Mouse (Mus musculus): ENCODE data around the gene Pcsk7.

Gene Pcsk7

DNA sequence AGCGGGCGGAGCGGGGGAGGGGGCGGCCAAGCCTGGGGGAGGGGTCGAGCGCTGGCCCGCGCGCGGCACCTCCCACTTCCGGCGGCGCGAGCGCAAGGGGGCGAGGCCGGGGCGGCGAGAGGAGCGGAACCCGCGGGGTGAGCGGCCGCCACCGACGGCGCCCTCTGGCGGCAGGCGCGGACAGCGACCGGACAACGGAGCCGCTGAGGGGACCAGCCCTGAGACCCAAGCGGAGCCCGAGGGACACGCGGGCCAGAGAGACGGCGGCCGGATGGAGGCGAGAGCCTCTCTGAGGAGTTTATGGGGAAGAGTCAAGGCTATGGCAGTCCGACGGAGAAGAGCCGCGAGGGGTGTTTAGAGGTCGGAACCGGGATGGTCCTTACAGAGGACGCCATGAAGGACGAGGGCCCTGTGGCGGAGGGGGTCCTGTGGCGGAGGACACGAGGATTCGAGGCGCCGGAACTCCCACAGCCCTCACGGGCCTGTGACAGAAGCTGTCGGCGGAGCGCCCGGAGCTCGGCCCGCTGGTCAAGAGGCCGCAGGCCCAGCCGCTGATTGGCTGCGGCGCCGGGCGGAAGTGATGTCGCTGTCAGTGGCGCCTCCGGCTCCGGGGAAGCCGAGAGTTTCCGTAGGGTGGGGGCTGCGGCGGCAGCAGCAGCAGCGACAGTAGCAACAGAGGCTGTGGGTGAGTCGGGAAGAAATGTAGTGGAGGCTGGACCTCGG, at the start of gene Pcsk7, which contains the start of gene Rnf214:
Gene Pcsk7, plus strand, starts transcription at position 143 of the 723 bp plus-strand sequence.
Gene Rnf214, minus strand, starts transcription at position 557 of the 723 bp plus-strand sequence.
- no peak; the same call in 1 of the 2 replicates for TF ChIP-seq GATA4 (IDR thresholded peaks at IDR 0.05; ENCODE audit: insufficient replicate concordance, low read length)

DNA sequence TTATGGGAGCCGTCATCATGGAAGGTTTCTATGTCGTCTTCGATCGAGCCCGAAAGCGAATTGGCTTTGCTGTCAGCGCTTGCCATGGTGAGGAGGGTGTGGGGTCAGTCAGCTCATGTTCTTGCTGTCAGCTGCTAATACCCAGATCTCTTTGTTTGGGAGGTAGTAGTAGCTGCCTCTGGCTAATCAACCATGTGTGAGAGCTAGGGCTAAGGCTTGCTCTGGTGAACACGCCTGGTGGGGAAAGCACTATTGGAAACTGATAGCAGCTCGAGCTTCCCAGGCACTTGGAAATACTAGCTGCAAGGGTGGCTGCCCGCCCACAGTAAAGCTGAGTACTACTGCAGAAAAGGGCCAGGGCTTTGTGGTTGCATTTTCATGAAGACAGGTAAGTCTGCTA, 46.9 kb upstream of the Pcsk7 start:
- no peak for TF ChIP-seq GATA4 (IDR thresholded peaks at IDR 0.05; ENCODE audit: insufficient replicate concordance, low read length)

- no peak for TF ChIP-seq GATA4 (IDR thresholded peaks at IDR 0.05; ENCODE audit: insufficient replicate concordance, low read length)
Observed at GRCm38 (mm10) chr9:45861813-45862212, 44.5 kb upstream of the Pcsk7 start.

DNA sequence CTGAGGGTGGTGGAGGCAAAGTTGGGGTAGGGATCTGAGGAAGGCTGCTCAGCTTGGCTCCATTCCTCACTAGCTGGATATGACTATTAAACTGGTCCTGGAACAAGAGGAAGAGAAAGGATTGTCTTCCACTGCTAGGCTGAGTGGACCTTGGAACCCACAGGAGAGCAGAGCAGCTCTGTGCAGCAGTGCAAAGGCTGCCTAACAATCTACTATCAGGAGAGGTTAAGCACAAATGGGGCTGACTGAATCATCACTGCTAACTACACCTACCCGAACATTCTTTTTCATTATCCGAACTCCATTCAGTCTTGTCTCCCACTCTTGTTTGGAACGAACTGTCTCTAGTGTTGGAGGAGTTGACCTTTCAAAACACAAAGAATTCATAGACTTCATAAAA, 37.1 kb upstream of the Pcsk7 start:
- no peak for TF ChIP-seq GATA4 (IDR thresholded peaks at IDR 0.05; ENCODE audit: insufficient replicate concordance, low read length)

GRCm38 (mm10) chr9:45870265-45870664, 36.0 kb upstream of the Pcsk7 start:
- no peak for TF ChIP-seq GATA4 (IDR thresholded peaks at IDR 0.05; ENCODE audit: insufficient replicate concordance, low read length)

DNA sequence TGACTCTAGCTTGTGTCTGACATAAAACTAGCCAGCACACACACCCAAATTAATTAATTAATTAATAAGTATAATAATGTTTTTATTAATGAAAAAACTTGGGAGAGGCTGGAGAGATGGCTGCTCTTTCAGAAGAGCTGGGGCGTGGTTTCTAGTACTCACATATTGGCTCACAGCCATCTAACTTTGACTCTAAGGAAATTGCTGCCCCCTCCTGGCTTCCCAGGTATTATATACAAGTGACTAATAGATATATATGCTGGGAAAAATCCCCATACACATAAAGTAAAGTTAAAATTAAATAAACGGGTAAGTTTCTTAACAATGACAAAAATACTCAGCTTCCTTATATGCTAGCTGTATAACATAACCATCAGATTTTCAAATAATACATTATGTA, 28.4 kb upstream of the Pcsk7 start:
- TF ChIP-seq GATA4 (IDR thresholded peaks at IDR 0.05; ENCODE audit: insufficient replicate concordance, low read length) = no peak

DNA sequence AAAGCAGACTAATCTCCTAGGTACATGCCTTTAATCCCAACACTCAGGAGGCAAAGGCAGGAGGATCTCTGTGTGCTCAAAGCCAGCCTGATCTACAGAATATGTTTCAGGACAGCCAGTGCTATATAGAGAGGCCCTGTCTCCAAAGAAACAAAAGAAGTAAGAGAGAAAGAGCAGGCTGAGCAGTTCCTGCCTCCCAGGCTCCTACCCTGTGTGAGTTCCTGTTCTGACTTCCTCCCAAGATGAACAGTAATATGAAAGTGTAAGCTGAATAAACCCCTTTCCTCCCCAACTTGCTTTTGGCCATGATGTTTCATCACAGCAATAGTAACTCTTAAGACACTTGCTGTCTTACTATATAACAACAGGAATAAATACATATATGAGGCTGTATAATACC, 12.6 kb upstream of the Pcsk7 start:
- no peak for TF ChIP-seq GATA4 (IDR thresholded peaks at IDR 0.05; ENCODE audit: insufficient replicate concordance, low read length)

GRCm38 (mm10) chr9:45905196-45905595, 1.1 kb upstream of the Pcsk7 start:
- TF ChIP-seq GATA4 (IDR thresholded peaks at IDR 0.05; ENCODE audit: insufficient replicate concordance, low read length) = no peak

DNA sequence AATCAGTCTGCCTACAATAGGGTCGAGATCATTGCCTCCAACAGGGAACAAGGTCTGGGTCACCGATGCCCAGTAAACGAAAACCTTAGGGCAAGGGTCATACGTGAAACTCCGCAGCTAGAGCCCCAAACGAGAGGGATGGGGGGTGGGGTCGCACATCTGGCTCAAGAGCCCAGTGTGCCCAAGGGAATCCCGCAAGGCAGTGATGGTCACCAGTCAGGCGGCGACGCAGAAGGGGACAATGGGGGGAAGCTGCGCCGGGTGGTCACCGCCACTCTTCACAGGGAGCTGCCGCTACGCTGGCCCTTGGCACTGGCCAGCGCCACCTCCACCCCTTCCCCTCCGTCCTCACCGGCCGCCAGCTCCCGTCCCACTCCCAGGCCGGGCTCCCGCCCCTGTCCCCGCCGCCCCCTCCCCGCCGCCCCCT, 473 bp upstream of the Pcsk7 start:
- no peak for TF ChIP-seq GATA4 (IDR thresholded peaks at IDR 0.05; ENCODE audit: insufficient replicate concordance, low read length)

- TF ChIP-seq GATA4 (IDR thresholded peaks at IDR 0.05; ENCODE audit: insufficient replicate concordance, low read length) = no peak
Observed at GRCm38 (mm10) chr9:45907078-45907428, 756 bp downstream of the Pcsk7 start.

DNA sequence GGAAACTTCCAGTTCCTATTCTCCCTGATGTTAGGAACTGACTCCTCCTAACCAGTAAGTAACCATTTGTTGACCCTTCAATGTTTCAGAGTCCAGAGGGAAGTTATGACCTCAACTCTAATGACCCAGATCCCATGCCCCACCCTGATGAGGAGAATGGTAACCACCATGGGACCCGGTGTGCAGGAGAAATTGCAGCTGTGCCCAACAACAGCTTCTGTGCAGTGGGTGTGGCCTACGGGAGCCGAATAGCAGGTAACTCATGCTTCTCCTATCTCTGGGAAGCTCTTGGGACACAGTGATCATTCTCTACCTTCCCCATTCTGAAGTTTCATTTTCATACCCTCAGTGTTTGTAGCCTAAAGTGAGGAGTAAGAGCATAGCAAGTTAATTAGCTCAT, 4.7 kb downstream of the Pcsk7 start:
- no peak for TF ChIP-seq GATA4 (IDR thresholded peaks at IDR 0.05; ENCODE audit: insufficient replicate concordance, low read length)

DNA sequence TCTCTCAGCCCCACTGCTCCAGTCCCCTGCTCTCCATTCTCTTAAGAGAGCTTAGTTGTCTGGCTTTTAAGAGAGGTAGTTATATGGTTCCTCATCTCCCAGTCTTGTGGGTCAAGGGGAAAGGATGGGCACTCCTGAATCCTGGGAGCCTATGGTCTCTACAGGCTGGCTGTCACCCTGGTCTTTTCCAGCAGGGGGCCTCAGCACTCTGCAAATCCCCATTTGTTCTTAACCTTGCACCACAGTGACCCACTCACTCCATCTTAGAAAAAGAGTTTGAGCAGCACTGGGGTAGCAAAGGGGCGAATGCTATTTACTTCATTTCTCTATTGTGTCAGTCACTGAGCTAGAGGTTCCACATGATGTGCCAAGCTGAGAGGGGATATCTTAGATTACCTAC, 5.4 kb downstream of the Pcsk7 start:
- no peak for TF ChIP-seq GATA4 (IDR thresholded peaks at IDR 0.05; ENCODE audit: insufficient replicate concordance, low read length)

DNA sequence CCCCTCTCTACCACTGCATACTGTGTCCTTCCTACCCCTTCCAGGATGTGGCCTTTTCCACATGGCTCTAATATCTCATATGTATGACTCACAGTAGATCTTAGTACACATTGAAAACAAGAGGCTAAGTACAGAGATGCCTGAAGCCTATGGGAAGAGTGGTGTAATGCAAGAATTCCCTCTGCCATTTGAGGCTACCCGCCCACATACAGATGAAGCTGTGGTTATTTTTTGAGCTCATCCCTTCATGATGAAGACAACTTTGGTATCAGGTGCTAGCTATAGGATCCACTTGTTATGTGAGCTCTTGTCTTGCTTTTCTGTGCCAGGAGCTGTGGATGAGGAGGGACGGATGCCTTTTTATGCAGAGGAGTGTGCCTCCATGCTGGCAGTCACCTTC, 9.4 kb downstream of the Pcsk7 start:
- TF ChIP-seq GATA4 (IDR thresholded peaks at IDR 0.05; ENCODE audit: insufficient replicate concordance, low read length) = no peak

DNA sequence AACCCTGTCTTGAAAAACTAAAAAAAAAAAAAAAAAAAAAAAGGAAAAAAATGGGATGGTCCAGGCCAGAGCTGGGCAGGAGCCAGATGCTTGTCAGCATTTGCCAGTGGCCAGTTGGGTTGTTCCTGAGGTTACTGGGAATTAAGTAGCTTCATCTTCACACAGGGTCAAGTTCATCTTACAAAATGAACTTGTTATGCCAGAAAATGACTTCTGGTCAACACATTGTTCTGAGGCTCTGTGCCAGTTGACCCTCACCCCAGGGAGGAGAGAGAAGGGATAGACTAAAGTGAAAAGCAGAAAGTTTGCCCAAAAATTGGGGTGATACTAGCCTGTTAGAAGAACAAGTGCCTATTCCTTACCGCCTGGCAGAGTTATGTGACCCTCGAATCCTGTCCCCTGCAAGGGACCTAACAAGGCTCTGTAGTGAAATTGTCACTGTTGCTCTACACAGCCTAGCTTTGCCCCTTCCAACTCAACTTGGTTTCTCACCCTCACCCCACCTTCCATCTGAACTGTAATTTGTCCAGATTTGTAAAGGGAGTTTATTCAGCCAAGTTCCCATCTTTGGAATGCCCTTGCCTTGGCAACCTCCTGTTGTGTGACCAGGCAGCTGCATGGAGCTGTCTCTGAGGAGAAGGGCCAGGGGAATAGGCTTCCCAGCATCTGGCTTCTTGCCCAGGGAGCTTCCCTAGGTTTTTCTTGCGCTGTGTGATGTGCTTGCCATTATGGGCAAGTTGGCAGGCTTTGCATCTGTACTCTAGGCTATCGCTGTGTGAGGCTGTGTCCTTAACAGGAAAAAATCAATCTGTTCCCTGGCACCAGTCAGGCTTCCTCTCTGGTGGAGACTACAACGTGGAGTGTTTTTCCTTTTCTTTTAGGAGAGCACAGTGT, 11.0 kb downstream of the Pcsk7 start:
- TF ChIP-seq GATA4 (IDR thresholded peaks at IDR 0.05; ENCODE audit: insufficient replicate concordance, low read length) = peak; percentile 56; the same call in 1 of the 2 replicates

DNA sequence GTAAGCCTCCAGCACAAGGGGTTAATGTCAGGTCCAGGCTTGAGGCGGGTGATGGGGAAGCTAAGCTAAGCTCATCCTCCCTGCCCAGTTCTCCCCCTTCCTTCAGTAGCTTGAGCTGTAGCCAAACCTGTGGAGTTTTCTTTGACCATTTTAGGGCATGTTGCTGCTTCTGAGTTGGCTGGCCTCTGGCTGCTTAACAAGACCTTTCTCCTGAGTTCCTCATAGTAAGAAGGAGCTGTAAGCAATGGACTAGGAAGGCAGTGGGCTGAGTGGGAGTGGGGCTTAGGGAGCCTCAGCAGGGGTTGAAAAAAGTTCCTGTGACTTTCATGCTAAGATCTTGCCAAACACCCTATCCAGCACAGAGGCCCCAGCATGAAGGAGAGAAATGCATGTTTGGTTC, 13.6 kb downstream of the Pcsk7 start:
- no peak for TF ChIP-seq GATA4 (IDR thresholded peaks at IDR 0.05; ENCODE audit: insufficient replicate concordance, low read length)

DNA sequence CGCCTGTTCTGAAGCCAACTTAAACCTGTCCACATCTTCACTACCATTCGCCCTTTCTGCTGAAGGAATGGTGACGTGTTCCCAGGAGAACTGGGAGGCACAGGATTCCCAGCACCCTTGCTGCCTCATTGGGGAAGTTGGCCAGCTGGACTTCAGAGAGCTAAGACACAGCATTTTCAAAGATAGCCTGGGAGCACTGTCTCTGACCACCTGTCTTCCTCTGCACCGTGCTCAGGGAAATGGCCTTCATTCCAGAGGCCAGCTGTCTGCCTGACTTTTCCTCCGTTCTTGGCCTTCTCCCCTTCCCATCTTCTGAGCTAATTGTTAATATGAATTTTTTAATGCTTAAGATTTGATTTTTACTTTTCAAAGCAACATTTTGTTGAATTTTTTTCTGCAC, 23.0 kb downstream of the Pcsk7 start:
- no peak for TF ChIP-seq GATA4 (IDR thresholded peaks at IDR 0.05; ENCODE audit: insufficient replicate concordance, low read length)

Measured in liver, adult (tissue).